Mouse (Mus musculus) gonadal fat pad, adult 2 months (tissue): Measurements from ENCODE around the gene Mars. TPM values are rescaled to one million over a fixed set of nuclear protein-coding genes. Genes with fewer than 3 reads are reported as not detected.

Source experiments
- DNase-seq: peaks from one replicate; pipeline ENCODE4 v3.0.0-alpha.2; 2012; ENCODE audit warnings: low read depth
- polyA plus RNA-seq: library from polyadenylated mRNA; depleted of rRNA; stranded (reverse); fragments of >200 nt; gene quantifications from 2 replicates; pipeline ENCODE4 v1.2.3, GENCODE M21; 2012; rRNA removed

The Mars gene
- polyA plus RNA-seq = 55.2 and 64.5 TPM in 2 replicates

- DNase-seq = peak; percentile 73
Observed at GRCm38 (mm10) chr10:127311476-127312355, at the start of gene Mars. Gene Mars, minus strand, starts transcription at chr10:127311786.

DNA sequence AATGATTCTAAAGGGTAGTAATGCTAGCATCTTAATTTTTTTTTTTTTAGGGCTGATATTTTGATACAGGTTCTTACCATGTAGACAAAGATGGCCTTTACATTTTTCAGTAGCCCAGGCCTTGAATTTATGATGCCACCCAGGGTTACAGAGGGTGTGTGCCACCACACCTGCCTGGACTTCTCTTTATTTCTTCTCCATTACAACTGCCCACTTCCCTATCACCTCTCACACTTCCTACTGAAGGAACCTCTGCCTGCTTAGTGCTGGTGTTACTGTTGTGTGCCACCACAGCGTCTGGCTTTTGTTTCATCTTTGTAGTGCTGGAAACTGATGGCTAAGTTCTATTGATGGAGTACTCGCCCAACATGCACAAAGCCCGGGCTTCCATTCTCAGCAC lies 49.1 kb upstream of the Mars start:
- no peak for DNase-seq

- no peak for DNase-seq
Observed at GRCm38 (mm10) chr10:127355336-127355735, 43.8 kb upstream of the Mars start.

DNA sequence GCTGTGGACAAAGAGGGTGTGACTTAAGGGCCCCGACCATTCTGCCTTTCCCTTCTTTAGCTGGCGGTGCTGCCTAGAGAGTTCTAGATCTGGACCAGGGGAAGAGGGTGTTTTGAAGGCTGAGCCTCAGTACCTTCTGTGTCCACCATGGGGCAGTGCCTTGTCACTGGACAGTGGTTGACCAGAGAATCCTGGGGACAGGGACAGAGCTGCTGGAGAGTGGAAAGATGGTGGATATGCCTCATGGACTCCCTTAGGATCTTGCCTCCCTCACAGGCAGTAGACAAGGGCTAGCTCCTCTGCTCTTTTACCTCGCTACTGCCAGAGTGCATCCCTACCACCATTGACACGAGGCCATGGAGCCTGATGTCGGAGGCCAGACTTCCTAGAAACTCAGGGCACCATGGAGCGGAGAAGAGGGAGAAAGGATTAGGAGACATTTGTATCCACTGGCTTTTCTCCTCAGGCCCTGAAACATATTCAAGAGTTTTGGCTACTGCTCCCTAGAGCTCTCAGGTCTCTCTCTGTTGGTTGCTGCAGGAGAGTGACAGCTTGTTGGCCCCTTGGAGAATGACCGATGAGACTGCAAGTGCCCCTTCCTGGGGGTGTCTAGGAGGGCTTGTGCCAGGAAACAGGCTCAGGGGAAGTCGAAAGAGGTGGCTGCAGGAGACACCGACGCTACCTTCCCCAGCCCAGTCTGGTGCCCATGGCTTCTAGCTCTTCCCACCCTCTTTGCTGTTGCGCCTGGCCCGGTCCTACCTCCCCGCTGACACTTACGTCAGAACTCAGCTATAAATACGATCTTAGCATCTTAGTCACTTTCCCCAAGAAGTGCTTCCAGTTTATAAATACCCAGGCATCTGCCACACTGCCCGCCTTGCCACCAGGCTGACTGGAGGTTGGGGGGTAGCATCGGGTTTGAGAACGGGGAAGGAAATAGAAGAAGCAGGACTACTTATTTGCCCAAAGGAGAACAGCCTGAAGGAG lies 42.6 kb upstream of the Mars start, which contains the start of gene Inhbe:
Gene Inhbe (minus strand): TSS at position 503 of the 987 bp plus-strand sequence.
- DNase-seq = no peak

DNA sequence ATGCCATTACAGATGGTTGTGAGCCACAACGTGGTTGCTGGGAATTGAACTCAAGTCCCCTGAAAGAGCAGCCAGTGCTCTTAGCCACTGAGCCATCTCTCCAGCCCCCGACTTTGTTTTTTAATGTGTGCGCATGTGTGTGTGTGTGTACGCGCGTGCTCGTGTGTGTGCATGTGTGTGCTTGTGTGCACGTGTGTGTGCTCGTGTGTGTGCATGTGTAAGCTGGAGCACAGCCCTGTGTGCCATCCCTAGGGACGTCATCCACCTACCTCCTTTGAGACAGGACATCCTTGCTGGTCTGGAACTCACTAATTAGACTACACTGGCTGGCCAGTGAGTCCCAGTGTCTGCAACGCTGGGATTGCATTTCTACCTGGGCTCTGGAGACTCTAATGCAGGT lies 41.2 kb upstream of the Mars start:
- DNase-seq = no peak

DNA sequence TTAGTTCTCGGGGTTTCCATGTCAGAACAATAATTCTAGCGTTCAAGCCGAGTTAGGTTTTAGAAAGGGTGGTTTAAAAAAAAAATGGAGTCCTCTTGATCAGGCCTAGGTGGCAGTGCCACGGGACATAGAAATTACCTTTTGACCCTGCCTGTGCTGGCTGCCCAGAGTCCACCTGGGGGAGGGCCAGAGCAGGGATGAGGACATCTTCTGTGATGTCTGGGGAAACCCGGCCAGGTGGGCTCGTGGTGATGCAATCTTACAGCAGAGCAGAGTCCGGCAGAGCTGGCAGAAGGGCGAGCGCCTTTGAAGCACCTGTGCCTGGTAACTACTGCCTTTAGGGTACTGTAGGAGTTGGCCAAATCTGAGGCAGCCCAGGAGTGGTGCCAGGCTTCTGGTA lies 40.6 kb upstream of the Mars start:
- DNase-seq = no peak

- no peak for DNase-seq
Observed at GRCm38 (mm10) chr10:127351719-127352118, 40.1 kb upstream of the Mars start.

DNA sequence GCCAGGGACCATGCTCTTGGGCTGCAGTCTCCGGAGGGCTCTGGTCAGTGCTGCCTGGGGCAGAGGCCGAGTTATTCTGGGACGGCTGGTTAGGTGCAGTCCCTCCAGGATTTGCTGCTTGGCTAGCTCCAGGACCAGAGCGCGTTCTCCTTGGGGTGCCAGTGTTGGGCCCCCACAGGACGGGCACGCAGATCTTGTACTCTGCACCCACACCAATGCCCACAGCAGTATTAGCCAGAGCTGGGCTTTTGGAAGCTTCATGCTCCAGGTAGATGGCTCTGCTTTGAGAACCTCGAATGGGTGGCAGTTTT lies 39.7 kb upstream of the Mars start:
- no peak for DNase-seq

- no peak for DNase-seq
Observed at GRCm38 (mm10) chr10:127350594-127351284, 39.2 kb upstream of the Mars start.

DNA sequence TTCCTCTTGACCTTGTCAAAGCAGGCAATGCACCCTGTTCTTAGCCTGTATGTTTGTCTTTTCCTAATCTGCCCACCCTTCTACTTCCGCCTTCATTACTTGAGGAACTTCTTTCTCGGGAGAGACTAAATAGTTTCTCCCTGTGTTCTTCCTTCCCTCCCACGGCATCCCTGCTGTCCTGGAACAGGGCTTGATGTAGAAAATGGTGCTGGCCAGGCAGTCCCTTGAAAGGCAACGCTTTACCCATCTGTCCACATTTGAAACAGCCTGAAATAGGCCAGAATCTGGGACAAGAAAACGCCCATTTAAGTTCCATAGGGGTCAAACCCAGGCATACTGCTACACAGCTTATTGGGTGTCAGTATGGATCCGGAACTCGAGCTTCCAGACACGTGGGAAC lies 38.2 kb upstream of the Mars start:
- no peak for DNase-seq

- DNase-seq = no peak
Observed at GRCm38 (mm10) chr10:127348957-127349356, 37.4 kb upstream of the Mars start.

DNA sequence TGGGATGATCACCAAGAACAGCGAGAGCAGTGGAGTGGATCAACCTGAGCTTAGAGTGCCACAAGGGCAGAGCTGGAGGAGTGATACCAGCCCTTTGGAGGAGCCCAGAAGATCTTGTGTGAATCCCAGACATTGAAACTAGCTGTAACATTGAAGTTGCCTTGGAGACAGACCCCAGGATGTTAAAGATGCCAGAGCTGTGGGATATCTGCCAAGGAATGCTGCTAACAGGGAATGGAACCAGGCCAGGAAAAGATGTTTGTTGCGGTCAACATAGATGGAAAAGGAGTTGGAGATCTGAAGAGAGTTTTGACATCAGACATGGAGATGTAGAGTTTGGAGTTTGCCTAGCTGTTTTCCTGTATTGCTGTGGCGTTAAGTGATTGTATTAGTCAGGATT lies 34.6 kb upstream of the Mars start:
- no peak for DNase-seq

- no peak for DNase-seq
Observed at GRCm38 (mm10) chr10:127343029-127343428, 31.4 kb upstream of the Mars start.

DNA sequence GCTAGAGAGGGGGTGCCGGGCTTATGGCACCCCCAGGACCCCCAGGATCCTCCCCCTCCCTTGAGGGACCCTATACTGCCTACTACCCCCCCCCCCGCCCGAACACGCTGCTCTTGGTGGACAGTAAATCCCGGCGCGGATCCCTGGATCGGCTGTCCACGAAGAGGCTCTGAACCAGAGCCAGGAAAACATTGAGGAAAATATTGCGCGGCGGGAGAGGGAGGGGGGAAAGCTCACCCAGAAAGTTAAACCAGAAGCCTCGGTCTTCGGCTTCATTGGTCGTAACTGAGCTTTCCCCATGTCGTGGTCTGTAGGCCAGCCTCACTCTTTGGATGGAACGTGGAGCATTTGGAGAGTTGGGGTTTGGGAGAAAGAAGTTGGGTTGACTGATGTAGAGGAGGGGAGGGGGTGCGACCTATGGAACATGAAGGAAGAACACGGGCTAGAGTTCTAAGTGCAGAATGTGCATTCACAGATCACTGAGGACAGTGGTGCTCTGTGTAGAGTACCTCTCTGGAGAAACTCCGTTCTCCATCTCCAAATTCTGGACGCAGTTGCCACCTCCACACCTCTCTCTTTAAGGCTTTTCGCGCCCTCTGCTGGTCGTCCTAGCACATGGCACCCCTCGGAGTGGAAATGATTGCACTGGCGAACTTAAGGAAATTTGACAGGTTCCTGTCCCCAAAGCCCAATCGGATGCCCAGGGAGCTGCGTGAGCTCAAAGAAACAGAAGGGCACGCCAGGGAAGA lies 30.5 kb upstream of the Mars start, which contains the start of gene Gli1:
Gene Gli1 (minus strand): TSS at position 84 of the 749 bp plus-strand sequence.
- no peak for DNase-seq

- no peak for DNase-seq
Observed at GRCm38 (mm10) chr10:127341360-127341690, 29.7 kb upstream of the Mars start.

DNA sequence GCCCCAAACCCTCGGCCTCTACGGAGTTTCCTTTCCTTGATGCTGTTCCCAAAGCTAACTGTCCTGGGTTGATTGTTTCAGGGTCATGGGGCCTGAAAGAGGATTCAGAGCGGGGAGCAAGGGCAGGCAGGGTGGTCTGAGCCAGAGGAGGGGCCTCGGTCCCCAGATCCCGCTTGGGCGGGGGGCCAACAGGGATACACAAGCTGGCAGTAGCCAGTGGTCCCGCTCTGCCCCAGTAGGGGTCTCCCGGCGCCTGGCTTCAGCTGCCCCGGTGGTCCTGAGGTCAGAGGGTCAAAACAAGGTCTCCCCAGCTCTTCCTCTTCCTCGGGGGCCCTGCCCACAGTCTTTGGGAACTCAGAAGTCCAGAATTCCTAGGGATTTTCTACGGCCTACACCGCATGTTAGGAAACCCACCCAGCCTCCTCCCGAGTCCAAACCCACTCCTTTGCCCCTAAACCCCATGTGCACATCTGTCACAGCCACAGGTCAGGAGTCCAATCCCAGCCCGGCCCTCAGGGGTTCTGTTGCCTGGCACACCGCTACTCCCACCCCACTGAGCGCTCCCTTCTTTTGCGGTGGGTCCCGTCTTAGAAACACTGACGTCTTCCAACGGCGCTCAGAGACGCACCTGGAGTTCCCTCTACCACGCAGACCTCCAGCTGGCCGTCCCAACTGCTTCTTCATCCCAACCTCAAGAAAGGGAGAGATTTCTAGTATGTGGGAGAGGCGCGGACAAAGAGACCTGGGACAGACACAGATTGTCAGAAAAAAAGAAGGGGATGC lies 29.2 kb upstream of the Mars start:
- no peak for DNase-seq

DNA sequence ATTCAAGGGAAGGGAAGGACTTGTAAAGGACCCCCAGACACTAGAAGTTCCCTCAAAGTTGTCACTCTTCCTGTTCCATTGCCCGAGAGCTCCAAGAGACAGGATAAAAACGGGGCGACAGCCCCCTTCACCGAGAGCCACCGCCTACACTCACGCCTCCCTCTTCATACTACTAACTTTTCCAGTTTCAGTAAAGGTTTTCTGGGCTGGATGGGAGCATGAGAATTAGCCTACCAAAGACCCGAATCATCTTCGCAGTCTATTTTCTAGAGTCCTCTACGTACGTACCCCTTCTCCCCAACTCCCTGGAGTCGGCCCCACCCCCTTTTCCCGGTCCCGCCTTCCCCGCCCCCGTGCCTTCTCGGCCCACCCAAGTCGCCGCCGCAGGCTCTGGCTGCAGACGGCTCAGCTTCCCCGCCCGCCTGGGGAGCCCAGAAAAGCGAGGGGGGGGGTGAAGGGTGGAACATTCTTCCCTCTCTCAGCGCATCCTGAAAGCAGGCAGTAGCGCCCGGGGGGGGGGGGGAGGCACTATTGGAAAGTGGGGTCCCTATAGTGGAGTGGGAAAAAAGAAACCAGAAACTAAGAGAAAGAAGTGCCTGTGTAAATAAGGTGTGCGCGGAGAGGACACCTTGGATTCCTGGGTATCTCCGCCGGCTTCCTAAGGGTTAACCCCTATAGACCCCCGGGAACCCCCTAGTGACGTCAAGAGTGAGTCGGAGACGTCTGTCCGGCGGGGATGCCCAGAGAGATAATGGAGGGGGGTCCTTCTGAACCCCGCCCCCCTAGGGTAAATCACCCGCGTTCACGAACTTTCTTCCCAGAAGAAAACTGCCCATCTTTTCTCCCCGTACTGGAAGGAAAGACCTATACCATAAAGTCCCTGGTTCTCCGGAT lies 28.3 kb upstream of the Mars start:
- no peak for DNase-seq

- peak; percentile 87 for DNase-seq
Observed at GRCm38 (mm10) chr10:127338930-127339682, 27.5 kb upstream of the Mars start.
